Mouse (Mus musculus) adrenal gland, adult 18-20 months (tissue): Measurements from ENCODE around the gene Tmed1. TPM values are rescaled to one million over a fixed set of nuclear protein-coding genes. Genes with fewer than 3 reads are reported as not detected.
"Not testable (repeated sequence)": the region's sequence is repeated elsewhere in the genome, so short reads cannot be mapped to it uniquely, and the experiment has no call there.

Experiments
- DNase-seq, 2 experiments: peaks; one replicate each; pipeline ENCODE4 v3.0.0; 2021 to 2022; ENCODE audit warnings: low spot score in 2 of 2
- total RNA-seq, 2 experiments: library from RNA; stranded (reverse); gene quantifications; 1 replicate in 1 of 2; 2 replicates in 1 of 2; pipeline ENCODE4 v1.2.3; 2021

Gene Tmed1
- total RNA-seq, 2 experiments from 2014 or later, result 25.6 to 28.8 TPM

DNA sequence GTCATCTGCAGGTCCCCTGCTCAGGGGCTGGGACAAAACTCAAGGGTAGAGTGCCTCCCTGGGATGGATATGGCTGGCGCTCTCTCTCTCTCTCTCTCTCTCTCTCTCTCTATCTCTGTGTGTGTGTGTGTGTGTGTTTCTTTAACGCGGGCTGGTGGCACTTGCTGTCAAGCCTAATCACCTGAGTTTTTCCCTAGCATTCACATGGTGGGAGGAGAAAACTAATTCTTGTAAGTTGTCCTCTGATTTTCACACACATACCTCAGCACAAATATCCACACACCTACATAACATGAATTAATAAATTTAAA lies 16.5 kb upstream of the Tmed1 start:
- no peak for DNase-seq

GRCm38 (mm10) chr9:21525937-21526633 lies 16.0 kb upstream of the Tmed1 start, which contains the start of gene AB124611:
Gene AB124611, plus strand, starts transcription at chr9:21526176.
- no peak for DNase-seq

- DNase-seq, result no peak
Observed at GRCm38 (mm10) chr9:21525142-21525936, 15.3 kb upstream of the Tmed1 start.

DNA sequence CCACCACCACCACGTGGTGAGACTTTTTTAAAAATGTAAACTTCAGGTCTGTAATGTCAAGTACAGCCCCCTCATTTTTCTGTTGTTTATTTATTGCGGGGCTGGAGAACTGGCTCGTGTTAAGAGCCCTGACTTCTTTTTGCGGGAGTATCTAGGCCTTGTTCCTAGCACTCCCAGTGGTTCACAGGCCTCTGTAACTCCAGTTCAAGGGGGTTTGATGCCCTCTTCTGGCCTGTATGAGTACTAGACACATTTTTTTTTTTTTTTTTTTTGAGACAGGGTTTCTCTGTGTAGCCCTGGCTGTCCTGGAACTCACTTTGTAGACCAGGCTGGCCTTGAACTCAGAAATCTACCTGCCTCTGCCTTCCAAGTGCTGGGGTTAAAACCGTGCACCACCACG lies 8.6 kb upstream of the Tmed1 start:
- DNase-seq, result not testable (repeated sequence)

GRCm38 (mm10) chr9:21517947-21518495 lies 8.0 kb upstream of the Tmed1 start:
- DNase-seq, result no peak

DNA sequence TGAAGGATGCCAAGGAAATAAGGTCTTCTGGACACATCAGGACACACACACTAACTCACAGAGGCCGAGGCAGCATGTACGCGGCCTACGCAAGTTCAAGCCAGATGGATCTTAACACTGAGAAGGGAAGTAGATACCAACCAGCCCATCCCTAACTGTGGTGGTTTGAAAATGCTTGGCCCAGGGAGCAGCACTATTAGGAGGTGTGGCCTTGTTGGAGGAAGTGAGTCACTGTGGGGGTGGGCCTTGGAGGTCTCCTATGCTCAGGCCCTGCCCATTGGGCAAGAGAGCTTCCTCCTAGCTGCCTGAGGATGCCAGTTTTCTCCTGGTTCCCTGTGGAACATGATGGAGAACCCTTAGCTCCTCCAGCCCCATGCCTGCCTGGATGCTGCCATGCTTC lies 3.4 kb upstream of the Tmed1 start:
- DNase-seq, result no peak

DNA sequence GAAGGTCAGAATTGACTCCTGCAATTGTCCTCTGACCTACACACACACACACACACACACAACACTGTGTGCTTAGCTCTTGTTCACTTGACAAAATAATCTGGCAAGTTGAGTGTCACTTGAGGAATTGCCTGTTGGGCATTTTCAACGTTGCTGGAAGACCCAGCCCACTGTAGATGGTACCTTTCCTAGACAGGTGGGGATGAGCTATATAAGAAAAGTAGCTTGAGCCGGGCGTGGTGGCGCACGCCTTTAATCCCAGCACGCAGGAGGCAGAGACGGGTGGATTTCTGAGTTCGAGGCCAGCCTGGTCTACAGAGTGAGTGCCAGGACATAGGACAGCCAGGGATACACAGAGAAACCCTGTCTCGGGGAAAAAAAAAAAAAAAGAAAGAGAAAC lies 1.0 kb upstream of the Tmed1 start:
- DNase-seq, result no peak

DNA sequence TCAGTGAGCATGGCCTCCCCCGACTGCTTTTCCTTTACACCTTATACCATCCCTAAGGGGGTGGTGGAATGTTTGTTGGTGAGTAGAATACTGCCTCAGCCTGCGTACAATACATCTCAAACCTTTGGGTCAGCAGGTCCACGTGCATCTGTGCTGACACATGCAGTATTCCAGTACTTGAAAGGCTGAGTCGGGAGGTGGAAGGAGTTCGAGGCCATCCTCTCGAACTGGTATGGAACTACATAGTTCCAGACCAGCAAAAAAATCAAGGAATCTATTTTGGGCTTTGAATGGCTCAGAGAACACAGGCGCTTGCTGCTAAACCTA lies 600 bp upstream of the Tmed1 start:
- no peak for DNase-seq

DNA sequence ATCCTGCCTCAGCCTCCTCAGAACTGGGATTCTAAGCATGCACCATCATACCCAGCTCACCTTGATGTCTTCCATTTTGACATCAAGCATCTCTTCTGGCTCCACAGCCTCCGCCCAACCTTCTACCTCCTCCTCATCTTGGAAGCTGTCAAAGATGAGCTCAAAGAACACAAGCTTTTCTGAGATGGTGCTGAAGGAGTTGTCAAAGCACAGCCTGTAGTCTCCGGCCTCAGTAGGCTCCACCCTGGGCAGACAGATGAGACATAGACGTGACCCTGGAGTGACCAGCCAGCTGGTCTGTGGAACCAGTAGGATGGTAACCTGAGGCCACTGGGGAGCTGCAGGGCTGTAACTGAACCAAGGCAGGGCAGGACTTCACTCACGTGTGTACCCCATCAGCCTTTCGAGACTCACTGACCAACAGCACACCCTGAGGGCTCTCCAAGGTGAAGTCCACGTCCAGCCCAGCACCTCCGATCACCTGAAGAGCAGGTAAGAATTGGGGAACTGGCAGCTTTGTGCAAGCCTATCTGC lies 1.1 kb downstream of the Tmed1 start:
- DNase-seq, result no peak

DNA sequence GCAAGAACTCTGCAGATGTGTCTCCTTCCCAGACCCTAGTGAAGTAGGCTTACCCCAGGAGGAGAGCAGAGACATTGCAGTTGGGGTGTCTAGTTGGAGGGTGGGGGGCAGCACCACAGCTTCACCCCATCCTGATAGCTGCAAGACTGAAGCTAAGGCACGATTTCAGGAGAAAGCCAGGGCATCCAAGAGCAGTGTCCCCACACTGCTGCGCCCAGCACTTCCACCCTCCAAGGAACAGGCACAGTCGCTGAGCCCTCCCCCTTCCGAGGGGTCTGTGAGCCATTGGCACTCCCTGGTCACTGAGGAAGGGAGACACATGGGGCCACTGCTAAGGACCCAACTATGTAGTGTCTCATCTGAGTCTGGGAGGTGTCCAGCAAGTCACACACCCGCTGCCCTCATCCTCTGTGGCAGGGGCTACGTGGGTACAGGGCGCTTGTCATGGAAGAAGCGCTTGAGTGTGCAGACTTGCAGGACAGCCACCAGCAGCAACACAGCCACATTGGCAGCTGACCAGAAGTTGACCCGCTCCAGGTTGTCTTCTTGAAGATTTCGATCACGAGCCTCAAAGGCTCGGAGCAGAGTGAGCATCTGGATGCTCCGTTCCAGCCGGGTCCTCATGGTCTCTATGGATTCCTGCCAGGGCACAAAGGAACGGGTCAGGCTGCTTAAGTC lies 2.2 kb downstream of the Tmed1 start:
- DNase-seq, result no peak

DNA sequence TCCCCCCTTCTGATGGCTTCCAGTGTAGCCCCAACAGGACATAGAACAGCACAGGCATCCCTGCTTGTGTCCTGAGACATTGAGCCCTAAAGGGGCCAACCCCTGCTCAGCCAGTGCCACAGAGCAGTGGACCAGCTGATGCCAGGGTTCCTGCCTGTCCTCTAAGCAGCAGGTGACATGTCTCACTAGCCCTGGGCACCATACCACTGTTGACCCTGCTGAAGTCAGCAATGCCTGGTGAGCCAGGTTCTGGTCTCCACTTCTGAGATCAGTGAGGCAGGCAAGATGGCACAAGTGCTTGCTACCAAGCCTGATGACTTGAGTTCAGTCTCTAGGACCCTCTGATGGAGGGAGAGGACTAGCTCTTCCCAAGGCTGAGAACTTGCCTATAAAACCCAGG lies 4.3 kb downstream of the Tmed1 start:
- no peak for DNase-seq

- DNase-seq, result no peak
Observed at GRCm38 (mm10) chr9:21503352-21503751, 6.7 kb downstream of the Tmed1 start.

- no peak for DNase-seq
Observed at GRCm38 (mm10) chr9:21498284-21498902, 11.7 kb downstream of the Tmed1 start.

DNA sequence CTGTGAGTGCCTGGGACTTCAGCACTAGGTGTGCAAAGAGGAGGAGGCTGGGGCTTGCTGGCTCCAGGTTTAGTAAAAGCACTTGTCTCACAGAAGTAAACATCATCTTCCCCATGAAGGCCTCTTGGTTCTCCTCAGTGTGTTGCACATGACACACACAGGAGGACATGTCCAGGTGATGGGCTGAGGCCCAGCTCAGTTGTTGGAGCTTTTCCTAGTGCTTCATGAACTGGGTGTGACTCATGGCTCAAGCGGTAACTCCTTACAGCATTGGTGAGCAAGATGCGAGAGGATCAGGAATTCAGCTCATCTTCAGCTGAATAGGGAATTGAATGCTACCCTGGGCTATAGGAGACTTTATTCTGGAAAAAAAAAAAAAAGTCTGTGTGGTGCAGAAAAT lies 12.4 kb downstream of the Tmed1 start:
- DNase-seq, result no peak

DNA sequence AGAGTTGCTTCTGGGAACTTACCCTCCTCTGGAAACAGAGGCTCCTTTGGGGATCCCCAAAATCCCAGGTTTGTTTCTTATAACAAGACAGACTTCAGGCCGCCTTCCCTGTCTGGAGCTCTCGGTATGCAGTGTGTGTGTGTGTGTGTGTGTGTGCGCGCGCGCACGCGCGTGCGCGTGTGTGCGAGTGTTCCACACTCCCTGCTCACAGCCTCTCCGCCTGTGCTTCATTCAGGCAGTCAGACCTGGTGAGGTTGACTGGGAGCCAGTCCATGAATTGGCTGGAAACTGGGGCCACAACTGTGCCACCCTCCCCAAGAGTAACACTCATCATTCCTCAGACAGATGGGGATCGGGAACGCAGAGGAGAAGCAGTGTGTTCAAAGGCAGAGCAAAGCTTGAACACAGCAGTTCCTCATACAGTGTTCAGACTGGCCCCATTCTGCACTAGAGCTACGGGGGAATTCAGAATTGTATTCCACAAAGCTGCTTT lies 13.0 kb downstream of the Tmed1 start:
- no peak for DNase-seq

DNA sequence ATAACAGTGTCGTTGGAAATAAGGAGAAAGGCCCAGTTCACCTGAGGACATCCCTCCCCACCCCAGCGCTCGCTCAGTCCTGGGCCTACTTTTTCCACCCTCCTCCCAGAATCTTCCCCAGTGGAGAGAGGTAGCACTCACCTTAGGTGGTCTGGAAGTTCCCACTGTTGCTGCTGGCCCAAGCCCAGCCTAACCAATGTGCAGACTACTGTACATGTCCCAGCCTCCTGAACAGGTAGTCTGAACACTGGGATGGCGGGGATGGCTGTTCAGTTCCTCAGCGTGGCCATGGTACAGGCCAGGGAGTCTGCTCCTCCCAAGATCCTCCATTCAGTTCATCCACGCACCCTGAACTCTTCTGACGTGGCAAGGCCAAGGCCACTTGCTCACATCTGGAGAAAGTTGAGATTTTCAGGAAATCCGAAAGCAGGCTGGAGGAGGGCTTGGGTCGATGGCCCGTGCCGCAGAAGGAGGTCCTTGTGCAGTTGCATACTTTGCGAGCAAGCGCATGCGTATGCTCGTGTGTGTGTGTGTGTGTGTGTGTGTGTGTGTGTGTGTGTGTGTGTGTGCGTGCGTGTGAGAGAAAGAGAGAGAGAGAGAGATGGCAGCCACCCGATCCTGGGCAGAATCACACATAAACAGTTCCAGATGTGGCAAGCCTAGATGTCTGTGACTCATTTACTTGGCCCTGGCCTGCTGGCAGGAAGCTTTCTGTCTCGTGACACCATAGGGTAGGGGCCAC lies 13.6 kb downstream of the Tmed1 start:
- peak in 1 of 2 experiments; percentile 31 for DNase-seq

- no peak for DNase-seq
Observed at GRCm38 (mm10) chr9:21494726-21495125, 15.3 kb downstream of the Tmed1 start.

DNA sequence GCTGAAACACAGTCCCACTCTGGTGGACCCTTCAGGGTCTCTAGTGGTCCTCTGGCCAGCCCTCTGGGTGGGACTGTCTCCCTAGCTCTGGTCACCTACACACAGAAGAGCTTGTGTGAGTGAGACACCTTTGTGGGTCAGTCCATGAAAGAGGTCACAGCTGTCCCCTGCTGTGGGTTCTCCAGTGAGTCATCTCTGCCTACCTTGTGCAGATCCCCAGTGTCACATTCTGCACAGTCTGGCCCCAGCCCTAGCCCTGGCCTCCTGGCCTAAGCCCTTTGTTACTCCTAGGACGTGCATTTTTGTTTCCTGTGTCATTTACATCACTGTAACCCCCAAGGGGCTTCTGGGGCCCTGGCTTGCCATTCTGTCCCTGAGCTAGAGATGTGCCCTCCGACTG lies 16.1 kb downstream of the Tmed1 start:
- DNase-seq, result no peak

DNA sequence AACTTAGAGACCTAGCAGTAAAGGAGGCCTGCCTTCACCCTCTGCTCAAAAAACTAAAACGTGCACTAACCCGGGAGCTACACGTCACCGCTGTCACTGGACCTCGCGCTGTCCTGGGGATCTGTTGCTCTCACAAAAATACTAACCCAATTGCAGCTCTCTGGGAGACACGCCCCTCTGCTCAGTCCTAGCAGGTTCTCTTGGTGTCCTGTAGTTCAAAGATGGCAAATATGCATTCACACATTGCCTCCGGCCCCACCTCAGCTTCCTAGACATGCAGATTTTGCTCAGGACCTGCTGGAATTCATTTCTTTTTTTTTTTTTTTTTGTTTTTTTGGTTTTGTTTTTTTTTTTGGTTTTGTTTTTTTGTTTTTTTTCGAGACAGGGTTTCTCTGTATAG lies 19.4 kb downstream of the Tmed1 start:
- no peak for DNase-seq

GRCm38 (mm10) chr9:21488246-21488645 lies 21.8 kb downstream of the Tmed1 start:
- not testable (repeated sequence) for DNase-seq
